Mouse (Mus musculus) spleen, adult 12 weeks (tissue): ENCODE results near the gene Kcnh1.

Experiments used
- DNase-seq: peaks from one replicate; pipeline ENCODE4 v3.0.0; 2022; ENCODE audit warnings: low spot score

The Kcnh1 gene

GRCm38 (mm10) chr1:192405136-192405535 lies 214.6 kb downstream of the Kcnh1 start:
- DNase-seq: no peak

- no peak for DNase-seq
Observed at GRCm38 (mm10) chr1:192406589-192406988, 216.0 kb downstream of the Kcnh1 start.

- DNase-seq: no peak
Observed at GRCm38 (mm10) chr1:192415813-192416212, 225.2 kb downstream of the Kcnh1 start.

- no peak for DNase-seq
Observed at GRCm38 (mm10) chr1:192416241-192416821, 225.8 kb downstream of the Kcnh1 start.

GRCm38 (mm10) chr1:192419176-192419575 lies 228.6 kb downstream of the Kcnh1 start:
- no peak for DNase-seq

GRCm38 (mm10) chr1:192421377-192422166 lies 231.0 kb downstream of the Kcnh1 start:
- no peak for DNase-seq

GRCm38 (mm10) chr1:192431423-192431822 lies 240.8 kb downstream of the Kcnh1 start:
- DNase-seq: no peak

GRCm38 (mm10) chr1:192435503-192435902 lies 244.9 kb downstream of the Kcnh1 start:
- no peak for DNase-seq

GRCm38 (mm10) chr1:192439151-192439837 lies 248.7 kb downstream of the Kcnh1 start:
- DNase-seq: no peak

GRCm38 (mm10) chr1:192442772-192443445 lies 252.3 kb downstream of the Kcnh1 start:
- DNase-seq: no peak

GRCm38 (mm10) chr1:192443998-192444657 lies 253.6 kb downstream of the Kcnh1 start:
- no peak for DNase-seq

GRCm38 (mm10) chr1:192444658-192445447 lies 254.3 kb downstream of the Kcnh1 start:
- no peak for DNase-seq

- no peak for DNase-seq
Observed at GRCm38 (mm10) chr1:192446158-192446557, 255.6 kb downstream of the Kcnh1 start.

GRCm38 (mm10) chr1:192447666-192448065 lies 257.1 kb downstream of the Kcnh1 start:
- no peak for DNase-seq

GRCm38 (mm10) chr1:192448512-192448911 lies 257.9 kb downstream of the Kcnh1 start:
- no peak for DNase-seq

- no peak for DNase-seq
Observed at GRCm38 (mm10) chr1:192449572-192450351, 259.2 kb downstream of the Kcnh1 start.

- no peak for DNase-seq
Observed at GRCm38 (mm10) chr1:192450425-192450824, 259.9 kb downstream of the Kcnh1 start.

GRCm38 (mm10) chr1:192451722-192452121 lies 261.1 kb downstream of the Kcnh1 start:
- DNase-seq: no peak

GRCm38 (mm10) chr1:192454501-192454900 lies 263.9 kb downstream of the Kcnh1 start:
- no peak for DNase-seq

- no peak for DNase-seq
Observed at GRCm38 (mm10) chr1:192454981-192455380, 264.4 kb downstream of the Kcnh1 start.
